Mouse (Mus musculus) ES-E14 (cell line): ENCODE data around the gene Agap1.

Experiments used
- CHD2 ChIP-seq: IDR thresholded peaks from 2 replicates; pipeline ENCODE4 v1.6.1; 2014; ENCODE audit warnings: mild to moderate bottlenecking, low read depth, low read length, inconsistent platforms
- MAFK ChIP-seq: IDR thresholded peaks from 2 replicates; pipeline ENCODE4 v1.6.1; 2014; ENCODE audit warnings: mild to moderate bottlenecking, low read depth, low read length, inconsistent platforms; ENCODE audit not compliant: insufficient read depth
- ZC3H11A ChIP-seq: IDR thresholded peaks from 2 replicates; pipeline ENCODE4 v1.6.1; 2012; ENCODE audit warnings: low read depth, mild to moderate bottlenecking, inconsistent platforms, low read length, borderline replicate concordance
- ZNF384 ChIP-seq: IDR thresholded peaks from 2 replicates; pipeline ENCODE4 v1.6.1; 2012; ENCODE audit warnings: low read depth, low read length, inconsistent platforms

DNA sequence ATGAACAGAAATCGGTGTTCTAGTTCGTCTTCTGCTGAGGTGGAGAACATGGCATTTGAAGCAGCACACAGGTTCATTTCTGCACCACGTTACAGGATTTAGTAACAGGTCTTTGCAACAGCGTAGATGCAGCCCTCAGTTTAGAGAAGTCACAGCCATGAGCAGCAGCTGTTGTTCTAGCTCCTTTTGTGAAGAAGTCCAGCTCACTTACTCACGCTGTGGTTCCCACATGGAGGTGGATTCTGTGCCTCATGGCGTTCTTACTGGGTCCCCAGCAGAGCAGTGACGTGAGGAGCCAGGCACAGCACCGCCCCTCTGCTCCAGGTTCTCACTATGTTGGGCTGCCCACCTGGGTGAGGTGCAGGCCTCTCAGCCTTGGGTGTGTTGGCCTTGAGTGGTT lies 140.4 kb downstream of the Agap1 start:
- TF ChIP-seq MAFK (no peak), ZC3H11A (no peak), CHD2 (no peak), ZNF384 (no peak)
